Mouse (Mus musculus) midbrain, embryonic 16.5 days (tissue): ENCODE data around the gene Tulp3. TPM values are rescaled to one million over a fixed set of nuclear protein-coding genes. Genes with fewer than 3 reads are reported as not detected.
A peak's percentile ranks its signal among the peaks of the same experiment; 100 is the strongest.

Source experiments
- ATAC-seq: fragments of 200-750 bp; cut with Nextera tagmentation; 2 replicates; pipeline ENCODE4 v1.8.0; 2017; ENCODE audit warnings: moderate TSS enrichment
- H3K27ac ChIP-seq: fragments of 300-500 bp; sonication (generic); 2 replicates; pipeline ENCODE4 v1.5.1; 2014; ENCODE audit warnings: mild to moderate bottlenecking, low read length, mixed read lengths
- H3K27me3 ChIP-seq: fragments of 300-500 bp; sonication (generic); 2 replicates; pipeline ENCODE4 v1.6.1; 2014; ENCODE audit warnings: low read depth, low read length, mixed read lengths; ENCODE audit not compliant: control insufficient read depth, insufficient read depth
- H3K36me3 ChIP-seq: fragments of 300-500 bp; sonication (generic); 2 replicates; pipeline ENCODE4 v1.6.1; 2014; ENCODE audit warnings: mild to moderate bottlenecking, low read length, moderate library complexity, mixed read lengths; ENCODE audit not compliant: control insufficient read depth, insufficient read depth
- H3K4me1 ChIP-seq: fragments of 300-500 bp; sonication (generic); 2 replicates; pipeline ENCODE4 v1.6.1; 2014; ENCODE audit warnings: mild to moderate bottlenecking, low read length, mixed read lengths; ENCODE audit not compliant: control insufficient read depth, insufficient read depth
- H3K4me2 ChIP-seq: fragments of 300-500 bp; sonication (generic); 2 replicates; pipeline ENCODE4 v1.6.1; 2014; ENCODE audit warnings: mild to moderate bottlenecking, low read length, mixed read lengths
- H3K4me3 ChIP-seq: fragments of 300-500 bp; sonication (generic); 2 replicates; pipeline ENCODE4 v1.5.1; 2014; ENCODE audit warnings: low read depth, mild to moderate bottlenecking, low read length, moderate library complexity, mixed read lengths
- H3K9ac ChIP-seq: fragments of 300-500 bp; sonication (generic); 2 replicates; pipeline ENCODE4 v1.6.1; 2014; ENCODE audit warnings: low read depth, low read length, mixed read lengths
- H3K9me3 ChIP-seq: fragments of 300-500 bp; sonication (generic); replicated peaks from 2 replicates; pipeline ENCODE4 v1.6.1; 2014; ENCODE audit warnings: mild to moderate bottlenecking, low read length, mixed read lengths; ENCODE audit not compliant: control insufficient read depth, poor library complexity, severe bottlenecking
- WGBS: fragments of 180-500 bp; shearing (Covaris S2); extraction: QIAGEN DNeasy Blood & Tissue Kit; methylation state at CpG from one replicate; pipeline ENCODE4 v1.1.7; 2014; 5-methylcytosine and 5-hydroxymethylcytosine counted together
- polyA plus RNA-seq: library from polyadenylated mRNA; unstranded; fragments of >200 nt; fragmentation: Nextera tagmentation; extraction: Ambion mirVana; gene quantifications from 2 replicates; pipeline ENCODE4 v1.2.1, GENCODE M21; 2015

Tulp3 gene
- polyA plus RNA-seq, 1 experiment from 2014 or later, result 16.6 TPM

DNA sequence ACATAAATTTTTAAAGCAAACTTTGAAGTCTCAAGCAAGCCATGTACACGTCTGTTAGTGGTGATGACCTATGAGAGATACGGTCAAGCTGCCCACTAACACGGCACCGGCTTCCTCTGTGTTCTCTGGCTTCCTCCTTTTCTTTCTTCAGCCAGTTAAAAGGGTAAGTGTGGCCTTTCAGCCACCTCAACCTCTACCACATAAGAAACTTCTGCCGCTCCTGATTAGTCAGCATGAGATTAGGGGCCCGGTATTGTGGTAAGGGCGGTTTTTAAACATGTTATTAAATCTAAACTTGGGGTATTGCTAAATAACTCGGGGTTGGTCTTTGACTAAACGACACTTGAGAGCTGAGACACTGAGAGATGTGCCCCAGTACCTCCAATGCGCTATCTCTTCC is 10.0 kb downstream of the Tulp3 start:
- Histone ChIP-seq H3K9ac (no peak overlapping the region), H3K4me2 (no peak overlapping the region), H3K27ac (no peak overlapping the region), H3K4me3 (no peak overlapping the region), H3K4me1 (no peaks in the 10 kb centered on the region), H3K9me3 (no peaks in the 10 kb centered on the region), H3K36me3 (no peaks in the 10 kb centered on the region), H3K27me3 (no peaks in the 10 kb centered on the region)
- WGBS, result 94% methylated on average over 10 of the region's 10 CpGs
- no peak for ATAC-seq

DNA sequence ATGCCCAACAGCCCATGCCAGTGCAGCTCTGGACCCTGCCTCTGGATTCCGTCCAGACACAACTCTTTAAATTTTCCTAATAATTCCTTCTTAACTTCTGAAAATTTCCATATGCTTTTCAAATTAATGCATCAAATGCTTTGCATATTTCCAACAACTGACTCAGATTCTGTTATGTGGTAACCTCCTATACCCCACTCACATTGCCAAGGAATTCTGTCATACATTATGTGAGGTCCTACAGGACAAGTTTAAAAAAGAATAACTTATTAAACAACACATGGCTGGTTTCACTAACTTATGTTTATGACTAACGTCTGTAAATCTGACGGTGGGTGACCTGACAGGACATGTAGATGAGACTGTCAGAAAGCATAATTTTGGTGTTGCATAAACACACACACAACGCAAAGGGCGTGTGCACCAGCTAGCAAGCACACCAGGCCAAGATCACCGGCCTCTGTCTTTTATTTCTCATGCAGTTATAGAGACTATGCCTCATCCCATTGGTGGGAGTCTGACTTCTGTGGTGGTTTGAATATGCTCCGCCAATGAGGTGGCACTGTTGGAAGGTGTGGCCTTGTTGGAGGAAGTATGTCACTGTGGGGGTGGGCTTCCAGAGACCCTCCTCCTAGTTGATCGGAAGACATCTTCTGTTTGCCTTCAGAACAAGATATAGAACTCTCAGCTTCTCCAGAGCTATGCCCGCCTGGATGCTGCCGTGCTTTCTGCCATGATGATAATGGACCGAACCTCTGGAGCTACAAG is 13.5 kb downstream of the Tulp3 start:
- H3K27ac ChIP-seq, result no peak overlapping the region
- no peaks in the 10 kb centered on the region; the same call in 1 of the 2 replicates for H3K36me3 ChIP-seq
- no peaks in the 10 kb centered on the region for H3K27me3 ChIP-seq
- no peak overlapping the region for H3K4me3 ChIP-seq
- ATAC-seq, result no peak
- no peak overlapping the region for H3K4me2 ChIP-seq
- 97% methylated on average over 11 of the region's 11 CpGs for WGBS
- no peaks in the 10 kb centered on the region for H3K9me3 ChIP-seq
- H3K9ac ChIP-seq, result no peak overlapping the region
- H3K4me1 ChIP-seq, result no peaks in the 10 kb centered on the region

DNA sequence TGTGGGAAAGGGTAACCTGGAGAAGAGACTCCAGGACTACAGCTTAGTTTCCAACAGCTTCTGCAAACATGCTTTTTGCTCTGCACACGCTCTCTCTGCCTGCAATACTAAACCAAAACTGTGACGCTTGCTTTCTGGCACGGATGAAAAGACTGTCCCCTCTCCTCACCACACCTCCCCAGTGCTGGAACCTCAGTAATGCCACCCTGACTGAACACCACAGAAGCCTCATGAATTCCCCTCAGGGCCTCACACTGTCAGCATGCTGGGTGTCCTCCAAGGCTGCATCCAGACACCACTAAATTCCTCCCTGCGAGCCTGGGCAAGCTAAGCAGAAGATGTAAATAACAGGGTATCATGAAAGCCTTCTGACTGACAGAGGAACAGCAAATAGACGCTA is 16.8 kb downstream of the Tulp3 start:
- peaks cover 3% of the 10 kb centered on the region for H3K36me3 ChIP-seq
- H3K9ac ChIP-seq, result no peak overlapping the region
- no peak for ATAC-seq
- no peak overlapping the region for H3K27ac ChIP-seq
- 0 out of 2 replicates have a peak, but pooled peaks cover 3% of the 10 kb centered on the region for H3K4me1 ChIP-seq
- no peaks in the 10 kb centered on the region for H3K9me3 ChIP-seq
- H3K4me2 ChIP-seq, result no peak overlapping the region
- H3K27me3 ChIP-seq, result no peaks in the 10 kb centered on the region
- WGBS, result 50% methylated on average over 5 of the region's 5 CpGs
- no peak overlapping the region for H3K4me3 ChIP-seq

DNA sequence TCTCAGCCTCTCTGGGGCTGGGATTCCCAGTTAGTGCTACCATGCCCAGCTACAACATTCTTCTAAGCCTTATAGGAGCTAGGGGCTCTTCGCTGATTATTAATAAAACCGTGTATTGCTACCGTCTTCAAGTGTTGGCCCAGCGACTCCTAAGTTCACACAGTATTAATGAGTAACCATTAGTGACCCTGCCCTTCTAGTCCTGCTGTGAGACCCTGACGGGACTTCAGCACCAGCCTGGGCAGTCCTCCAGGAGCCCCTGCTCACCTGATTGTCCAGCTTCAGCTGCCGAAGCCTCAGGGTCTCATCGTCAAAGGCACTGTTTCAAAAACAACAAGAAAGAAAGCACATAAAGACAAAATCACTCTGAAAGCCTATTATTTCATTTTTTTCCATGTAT is 18.2 kb downstream of the Tulp3 start:
- Histone ChIP-seq H3K9me3 (no peaks in the 10 kb centered on the region), H3K4me1 (0 out of 2 replicates have a peak, but pooled peaks cover 3% of the 10 kb centered on the region), H3K27me3 (no peaks in the 10 kb centered on the region), H3K36me3 (peaks cover 6% of the 10 kb centered on the region), H3K27ac (no peak overlapping the region), H3K4me3 (no peak overlapping the region), H3K4me2 (no peak overlapping the region), H3K9ac (no peak overlapping the region)
- ATAC-seq, result no peak
- WGBS, result 75% methylated on average over 7 of the region's 7 CpGs

DNA sequence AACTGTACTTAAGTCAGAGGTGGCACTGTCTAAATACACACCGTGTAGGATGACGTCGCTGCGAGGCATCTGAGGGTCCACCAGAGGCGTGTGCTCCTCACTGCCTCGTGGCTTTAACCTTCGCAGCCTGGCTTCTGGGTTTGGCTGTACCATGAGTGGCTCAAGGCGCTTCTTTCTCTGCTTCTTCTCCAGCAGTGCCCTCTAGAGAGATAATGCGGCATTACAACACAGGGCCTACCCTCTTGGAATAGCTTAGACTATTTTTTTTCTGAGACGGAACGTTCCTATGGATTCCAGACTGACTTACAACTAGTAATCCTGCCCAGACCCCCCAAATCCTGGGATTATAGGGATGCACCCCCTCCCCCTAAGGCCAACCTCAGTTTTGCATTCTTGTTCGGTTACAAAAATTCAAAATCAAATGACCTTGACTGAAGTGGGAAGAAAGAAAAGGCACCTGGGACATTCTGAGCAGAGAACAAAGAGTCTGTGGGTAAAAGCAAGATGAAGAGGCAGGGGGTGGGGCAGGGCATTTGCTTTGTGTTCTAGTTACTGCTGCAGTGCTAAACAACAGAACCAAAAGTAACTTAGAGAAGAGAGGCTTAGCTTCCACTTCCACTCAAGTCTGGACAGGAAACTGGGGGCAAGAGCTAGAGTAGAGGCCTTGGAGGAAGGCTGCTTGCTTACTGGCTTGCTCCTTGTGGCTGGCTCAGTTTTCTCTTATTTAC is 21.1 kb downstream of the Tulp3 start:
- no peak overlapping the region for H3K4me3 ChIP-seq
- ATAC-seq, result peak; percentile 82
- H3K27ac ChIP-seq, result no peak overlapping the region
- H3K9ac ChIP-seq, result no peak overlapping the region
- H3K4me2 ChIP-seq, result no peak overlapping the region
- no peaks in the 10 kb centered on the region; the same call in 1 of the 2 replicates for H3K9me3 ChIP-seq
- 12% methylated on average over 12 of the region's 12 CpGs for WGBS
- peaks cover 17% of the 10 kb centered on the region for H3K36me3 ChIP-seq
- no peaks in the 10 kb centered on the region for H3K27me3 ChIP-seq
- 0 out of 2 replicates have a peak, but pooled peaks cover 3% of the 10 kb centered on the region for H3K4me1 ChIP-seq

DNA sequence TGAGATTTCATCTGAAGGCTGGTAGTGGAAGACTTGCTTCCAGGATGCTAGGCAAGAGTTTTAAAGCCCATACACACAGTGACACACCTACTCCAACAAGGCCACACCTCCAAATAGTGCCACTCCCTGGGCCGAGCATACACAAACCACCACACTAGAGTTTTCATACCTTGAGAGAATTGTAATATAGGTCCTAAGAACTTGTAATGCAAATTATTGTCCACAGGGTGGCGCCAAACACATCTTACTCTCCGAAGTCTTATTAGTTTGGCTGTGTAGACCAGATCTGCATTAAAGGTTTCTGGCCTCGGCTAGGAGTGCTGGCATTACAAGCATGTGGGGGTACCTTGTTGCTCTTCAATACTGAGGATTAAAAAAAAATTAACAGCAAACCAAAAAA is 37.3 kb downstream of the Tulp3 start:
- WGBS, result 8% methylated on average over 4 of the region's 4 CpGs
- no peaks in the 10 kb centered on the region for H3K27me3 ChIP-seq
- no peak overlapping the region for H3K4me2 ChIP-seq
- no peak overlapping the region for H3K4me3 ChIP-seq
- H3K4me1 ChIP-seq, result no peaks in the 10 kb centered on the region
- H3K9me3 ChIP-seq, result no peaks in the 10 kb centered on the region
- no peak overlapping the region for H3K27ac ChIP-seq
- no peak overlapping the region for H3K9ac ChIP-seq
- H3K36me3 ChIP-seq, result peaks cover 17% of the 10 kb centered on the region
- ATAC-seq, result peak; percentile 71

DNA sequence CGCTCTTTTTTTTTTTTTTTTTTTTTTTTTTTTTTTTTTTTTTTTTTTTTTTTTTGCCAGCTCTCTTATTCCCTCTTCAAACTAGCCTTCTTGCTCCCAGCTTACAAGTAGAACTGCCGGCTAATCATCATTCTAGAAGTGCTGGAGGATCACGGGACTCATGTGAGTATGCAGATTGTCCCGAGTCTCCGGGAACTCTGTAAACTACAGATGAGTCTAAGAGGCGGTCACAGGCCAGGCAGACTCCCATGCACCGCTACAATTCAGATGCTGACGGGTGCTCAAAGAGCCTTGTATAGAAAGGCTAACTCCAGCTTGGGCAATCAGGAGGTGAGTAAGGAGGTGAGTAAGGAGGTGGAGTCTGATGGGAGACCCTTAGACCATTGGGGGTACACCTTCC is 40.1 kb downstream of the Tulp3 start:
- Histone ChIP-seq H3K4me2 (no peak overlapping the region), H3K9me3 (no peaks in the 10 kb centered on the region), H3K36me3 (no peaks in the 10 kb centered on the region), H3K27me3 (no peaks in the 10 kb centered on the region), H3K9ac (no peak overlapping the region), H3K4me3 (no peak overlapping the region), H3K4me1 (no peaks in the 10 kb centered on the region), H3K27ac (no peak overlapping the region)
- ATAC-seq, result no peak
- 79% methylated on average over 8 of the region's 8 CpGs for WGBS

DNA sequence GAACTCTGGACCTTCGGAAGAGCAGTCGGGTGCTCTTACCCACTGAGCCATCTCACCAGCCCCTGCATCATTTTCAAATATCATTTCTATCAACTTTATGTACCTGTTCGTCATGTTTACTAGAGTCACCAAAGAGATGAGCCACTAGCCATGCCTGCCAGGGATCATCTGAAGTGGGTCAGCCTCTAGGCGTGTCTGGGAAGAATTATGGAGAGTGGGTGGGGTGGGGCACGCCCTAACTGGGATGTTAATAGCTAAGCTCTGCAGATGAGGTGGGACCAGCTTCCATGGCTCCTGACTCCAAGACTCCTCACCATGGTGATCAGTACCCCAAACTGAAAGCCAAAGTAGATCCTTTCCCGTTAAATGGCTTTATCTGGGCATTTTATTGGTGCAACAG is 40.9 kb downstream of the Tulp3 start:
- WGBS, result 90% methylated on average over 6 of the region's 6 CpGs
- no peak for ATAC-seq
- no peaks in the 10 kb centered on the region for H3K36me3 ChIP-seq

DNA sequence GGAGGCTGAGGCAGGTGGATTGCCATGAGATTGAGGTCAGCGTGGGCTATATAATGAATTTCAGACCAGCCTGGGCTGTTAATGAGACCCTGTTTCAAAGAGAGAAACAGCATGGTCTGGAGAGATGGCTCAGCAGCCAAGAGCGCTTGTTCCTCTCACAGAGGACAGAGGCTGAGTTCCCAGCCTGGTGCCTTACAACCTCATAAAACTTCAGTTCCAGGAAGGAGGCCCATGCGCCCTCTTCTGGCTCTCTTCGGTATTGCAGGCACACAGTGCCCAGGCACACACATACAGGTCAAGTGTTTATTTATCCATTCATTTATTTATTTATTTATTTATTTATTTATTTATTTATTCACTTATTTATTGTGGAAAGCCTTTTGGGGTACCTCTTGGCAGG is 47.3 kb downstream of the Tulp3 start:
- no peak overlapping the region for H3K4me2 ChIP-seq
- WGBS, result 32% methylated on average over 4 of the region's 4 CpGs
- no peaks in the 10 kb centered on the region for H3K9me3 ChIP-seq
- no peak overlapping the region for H3K9ac ChIP-seq
- no peaks in the 10 kb centered on the region for H3K27me3 ChIP-seq
- ATAC-seq, result 0 out of 2 replicates have a peak, but pooled peaks have one; percentile 32
- no peak overlapping the region for H3K27ac ChIP-seq
- no peaks in the 10 kb centered on the region for H3K4me1 ChIP-seq
- H3K36me3 ChIP-seq, result no peaks in the 10 kb centered on the region
- H3K4me3 ChIP-seq, result no peak overlapping the region

More for the DNA sequence above, 40.9 kb downstream of the Tulp3 start:
- no peak overlapping the region for H3K4me3 ChIP-seq
- H3K27me3 ChIP-seq, result no peaks in the 10 kb centered on the region
- H3K9me3 ChIP-seq, result no peaks in the 10 kb centered on the region
- H3K4me1 ChIP-seq, result no peaks in the 10 kb centered on the region
- H3K4me2 ChIP-seq, result no peak overlapping the region
- no peak overlapping the region for H3K27ac ChIP-seq
- no peak overlapping the region for H3K9ac ChIP-seq
